14 mouse cellular contexts compared by ENCODE assay signal in the genomic region with DNA sequence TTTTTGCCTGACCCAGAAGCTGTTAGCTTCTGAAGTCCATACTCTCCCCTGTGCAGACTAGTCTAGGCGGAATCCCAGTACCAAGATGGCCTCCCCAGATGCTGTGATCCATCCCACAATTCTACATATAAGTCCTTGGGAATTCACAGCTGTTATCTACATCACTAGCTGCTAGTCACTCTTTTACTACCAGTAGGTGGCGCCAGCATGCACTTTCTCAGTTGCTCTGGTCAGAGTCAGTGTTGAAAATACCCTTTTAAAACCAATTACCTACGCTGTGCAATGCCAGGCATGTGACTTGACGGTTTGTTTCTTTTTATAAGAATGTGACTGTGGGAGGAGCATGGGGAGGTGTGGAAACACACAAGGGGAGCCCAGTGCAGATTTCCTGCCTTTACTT.
DNase-seq lines count a peak whose midpoint lies in the region; ATAC-seq and TF ChIP-seq lines count a peak whose summit lies in the region.
"Had no signal": no experiment of that assay in that cellular context is flagged by ENCODE, and none has a peak within 500 bp of the region (broad histone marks: within the 10 kb centered on the region; RNA-seq: fewer than 3 reads in every experiment).

No protein-coding gene starts in this region.

- 83% methylated on average over 4 of the region's 4 CpGs for WGBS in kidney, embryonic 14.5 days

- 0 out of 2 replicates have a peak, but pooled peaks cover 6% of the 10 kb centered on the region for H3K9me3 ChIP-seq in kidney, embryonic 14.5 days (ENCODE audit: control insufficient read depth, low read length)
- H3K9me3 ChIP-seq in CH12.LX (replicated peaks; ENCODE audit: low read length): peaks cover 4% of the 10 kb centered on the region

- no peaks in the 10 kb centered on the region for H3K4me1 ChIP-seq in kidney, embryonic 14.5 days (ENCODE audit: control insufficient read depth, insufficient read depth, low read length)
- no peaks in the 10 kb centered on the region for H3K4me1 ChIP-seq in CH12.LX (ENCODE audit: control insufficient read depth in 1 of 2, insufficient read depth in 2 of 2)
- H3K4me1 ChIP-seq: limb, embryonic 12.5 days had no signal

- TF ChIP-seq CTCF in CH12.LX (conservative IDR thresholded peaks at IDR 0.05 in 1 of 2, IDR thresholded peaks at IDR 0.05 in 1 of 2; ENCODE audit: low read depth in 2 of 2, low read length in 2 of 2): peak; percentile 27 to 45; a peak in 3 of 4 replicates

- H3K4me3 ChIP-seq in kidney, embryonic 14.5 days (ENCODE audit: low read length): no peak overlapping the region
- H3K4me3 ChIP-seq in CH12.LX (replicated peaks in 1 of 3; ENCODE audit: low read depth in 2 of 3, low read length in 2 of 3, poor library complexity in 1 of 3): no peak overlapping the region
- H3K4me3 ChIP-seq: erythroblast, embryonic 14.5 days; limb, embryonic 12.5 days had no signal

- H3K79me2 ChIP-seq in CH12.LX (replicated peaks; ENCODE audit: control insufficient read depth, extremely low read depth, insufficient read depth, poor library complexity, severe bottlenecking): no peaks in the 10 kb centered on the region

- DNase-seq in adrenal gland, postnatal 14 days: peak; percentile 16
- DNase-seq in adrenal gland, adult 2 months: no peak
- peak; percentile 4 for DNase-seq in kidney, adult 9 months
- peak; percentile 31 for DNase-seq in CH12.LX (ENCODE audit: extremely low read depth)
- peak; percentile 42 for DNase-seq in embryo, embryonic 10.5 days (ENCODE audit: low spot score)
- no peak for DNase-seq in right cerebral cortex, postnatal 10 days (ENCODE audit: low spot score in 2 of 2)
- no peak for DNase-seq in right cerebral cortex, postnatal 25 days
- DNase-seq: cerebellum, adult 2 months; gastrocnemius, postnatal 14 days had no signal

- dilution Hi-C loops in CH12.LX (cut with MboI; ENCODE audit: extremely low pct_ligation_motif_present, extremely low pct_unique_long_range_greater_than_20kb, low sequenced_read_pairs): no loop called here

- no peaks in the 10 kb centered on the region for H3K27me3 ChIP-seq in kidney, embryonic 14.5 days (ENCODE audit: control insufficient read depth, insufficient read depth, low read length)
- peaks cover 2% of the 10 kb centered on the region for H3K27me3 ChIP-seq in CH12.LX (replicated peaks)
- H3K27me3 ChIP-seq: limb, embryonic 12.5 days had no signal

- in situ Hi-C loops in CH12.LX (cut with MboI; ENCODE audit: low pct_ligation_motif_present, low pct_unique_long_range_greater_than_20kb, low sequenced_read_pairs): no loop called here

- no peak for TF ChIP-seq EP300 in CH12.LX (IDR thresholded peaks at IDR 0.05; ENCODE audit: low read length)

- no peaks in the 10 kb centered on the region for H3K36me3 ChIP-seq in kidney, embryonic 14.5 days (ENCODE audit: control insufficient read depth, insufficient read depth, low read length)
- H3K36me3 ChIP-seq in CH12.LX (replicated peaks in 1 of 2; ENCODE audit: control insufficient read depth in 1 of 2, insufficient read depth in 1 of 2, low read length in 1 of 2): no peaks in the 10 kb centered on the region
- H3K36me3 ChIP-seq: limb, embryonic 12.5 days had no signal

- H3K9ac ChIP-seq in kidney, embryonic 14.5 days (ENCODE audit: low read depth, low read length): no peak overlapping the region
- H3K9ac ChIP-seq in CH12.LX (ENCODE audit: insufficient read depth, low read depth): no peak overlapping the region
- H3K9ac ChIP-seq: limb, embryonic 12.5 days had no signal

- TF ChIP-seq RAD21 in CH12.LX (IDR thresholded peaks at IDR 0.05; ENCODE audit: low read depth, low read length): peak; percentile 15

- no peak for TF ChIP-seq POLR2A in CH12.LX (IDR thresholded peaks at IDR 0.05; ENCODE audit: low read depth, low read length)

- no peak overlapping the region for H3K4me2 ChIP-seq in kidney, embryonic 14.5 days (replicated peaks; ENCODE audit: low read depth, low read length)
- no peak overlapping the region for H3K4me2 ChIP-seq in CH12.LX (ENCODE audit: insufficient read depth, low read depth, poor library complexity, severe bottlenecking)
- H3K4me2 ChIP-seq: limb, embryonic 12.5 days had no signal

- ATAC-seq in kidney, embryonic 14.5 days (ENCODE audit: low FRiP score, low TSS enrichment): no peak
- ATAC-seq: activated CD4-positive, CD25-positive, alpha-beta regulatory T cell, adult 4 months had no signal

- H3K27ac ChIP-seq in kidney, embryonic 14.5 days (ENCODE audit: low read depth, low read length): no peak overlapping the region
- H3K27ac ChIP-seq in CH12.LX (ENCODE audit: insufficient read depth, low read depth): no peak overlapping the region
- H3K27ac ChIP-seq: limb, embryonic 12.5 days; macrophage had no signal

TF ChIP-seq in CH12.LX, 34 proteins besides CTCF, POLR2A, EP300 and RAD21:
- TF ChIP-seq NRF1 (IDR thresholded peaks at IDR 0.05; ENCODE audit: low read depth, low read length) (no peak), TCF12 (IDR thresholded peaks at IDR 0.05; ENCODE audit: low read depth, low read length) (no peak), USF2 (conservative IDR thresholded peaks at IDR 0.05; ENCODE audit: low read depth, low read length) (no peak), HCFC1 (IDR thresholded peaks at IDR 0.05; ENCODE audit: low read depth, low read length) (no peak), ZC3H11A (IDR thresholded peaks at IDR 0.05; ENCODE audit: low read depth, low read length) (no peak), USF1 (IDR thresholded peaks at IDR 0.05; ENCODE audit: low read depth, low read length) (no peak), SMC3 (IDR thresholded peaks at IDR 0.05; ENCODE audit: low read depth, low read length) (peak; percentile 30; the same call in 1 of the 2 replicates)

Comparison
In these comparisons a context has a peak if more than half of its experiments do, and no peak if none do; other contexts are left out.
1. DNase-seq: peak in adrenal gland, postnatal 14 days (single experiment), kidney, adult 9 months (single experiment), CH12.LX (single experiment) and embryo, embryonic 10.5 days (single experiment); none in adrenal gland, adult 2 months (single experiment), right cerebral cortex, postnatal 10 days (0 of 2) and right cerebral cortex, postnatal 25 days (single experiment).